Mouse (Mus musculus): Measurements from ENCODE around the gene Lrrc36. TPM values are rescaled to one million over a fixed set of nuclear protein-coding genes. Genes with fewer than 3 reads are reported as not detected.
A peak's percentile ranks its signal among the peaks of the same experiment; 100 is the strongest.

The Lrrc36 gene
- polyA plus RNA-seq, 1 experiment from 2014 or later: 0.50 TPM

DNA sequence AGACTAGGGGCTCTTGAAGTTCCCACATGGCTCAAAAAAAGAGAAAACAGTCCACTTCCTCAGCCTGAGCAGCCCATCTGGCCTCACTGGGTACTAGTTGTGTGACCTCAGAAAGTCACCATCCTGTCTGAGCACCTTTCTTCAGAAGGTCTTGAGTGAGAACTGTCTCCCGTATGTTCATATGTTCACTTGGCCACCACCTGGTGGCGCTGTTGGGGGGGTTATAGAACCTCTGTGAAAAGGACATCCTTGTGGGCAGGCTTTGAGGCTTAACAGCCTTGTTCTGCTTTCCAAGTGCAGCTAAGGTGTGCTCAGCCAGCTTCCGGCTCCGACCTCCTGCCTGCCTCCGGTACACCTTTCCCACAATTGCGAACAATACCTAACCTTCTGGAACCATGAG, 68.1 kb downstream of the Lrrc36 start:
- peak overlapping the region; percentile 67 for H3K27ac ChIP-seq (ENCODE audit: low read depth)
- peak; percentile 70 for TF ChIP-seq CTCF (IDR thresholded peaks at IDR 0.05; ENCODE audit: low read depth)
- H3K36me3 ChIP-seq (ENCODE audit: insufficient read depth): peaks cover 29% of the 10 kb centered on the region

DNA sequence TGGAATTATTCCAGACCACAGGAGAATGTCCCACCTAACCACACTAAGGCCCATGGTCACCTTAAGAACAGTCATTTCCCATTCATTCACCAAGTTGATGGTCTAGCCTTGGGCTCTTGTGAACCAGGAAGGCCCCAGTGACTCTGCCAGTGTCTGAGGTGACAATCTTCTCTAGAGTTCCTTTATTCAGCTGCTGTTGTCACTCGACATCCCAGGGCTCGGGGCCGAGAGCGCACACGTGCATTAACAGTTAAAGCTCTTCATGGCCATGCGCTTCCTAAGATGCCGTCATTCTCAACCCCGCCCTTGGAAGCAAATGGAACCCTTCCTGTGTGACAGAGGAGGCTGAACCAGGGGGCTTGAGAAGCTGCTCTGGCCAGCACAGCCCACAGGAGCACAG, 68.8 kb downstream of the Lrrc36 start:
- DNase-seq (no peak), ATAC-seq (ENCODE audit: insufficient read depth) (no peak)
- H3K4me3 ChIP-seq (ENCODE audit: low read depth, low read length): no peak overlapping the region
- H3K9me3 ChIP-seq (ENCODE audit: low read depth, low read length): no peaks in the 10 kb centered on the region
- H3K9ac ChIP-seq: no peak overlapping the region
- TF ChIP-seq CTCF (IDR thresholded peaks at IDR 0.05; ENCODE audit: low read depth): no peak
- H3K36me3 ChIP-seq (ENCODE audit: insufficient read depth): peaks cover 26% of the 10 kb centered on the region
- WGBS: 69% methylated on average over 8 of the region's 8 CpGs
- no peaks in the 10 kb centered on the region for H3K4me1 ChIP-seq (ENCODE audit: insufficient read depth)
- no peak overlapping the region for H3K27ac ChIP-seq (ENCODE audit: low read depth)
- H3K27me3 ChIP-seq (ENCODE audit: insufficient read depth, low read length): no peaks in the 10 kb centered on the region
- H3K4me2 ChIP-seq: no peak overlapping the region

More for the DNA sequence above, 68.1 kb downstream of the Lrrc36 start:
- Histone ChIP-seq H3K27me3 (ENCODE audit: insufficient read depth, low read length) (no peaks in the 10 kb centered on the region), H3K4me3 (ENCODE audit: low read depth, low read length) (no peak overlapping the region), H3K9ac (no peak overlapping the region), H3K9me3 (ENCODE audit: low read depth, low read length) (no peaks in the 10 kb centered on the region), H3K4me1 (ENCODE audit: insufficient read depth) (no peaks in the 10 kb centered on the region), H3K4me2 (no peak overlapping the region)
- DNase-seq: peak; percentile 69
- no peak for ATAC-seq (ENCODE audit: insufficient read depth)
- 70% methylated on average over 6 of the region's 6 CpGs for WGBS

DNA sequence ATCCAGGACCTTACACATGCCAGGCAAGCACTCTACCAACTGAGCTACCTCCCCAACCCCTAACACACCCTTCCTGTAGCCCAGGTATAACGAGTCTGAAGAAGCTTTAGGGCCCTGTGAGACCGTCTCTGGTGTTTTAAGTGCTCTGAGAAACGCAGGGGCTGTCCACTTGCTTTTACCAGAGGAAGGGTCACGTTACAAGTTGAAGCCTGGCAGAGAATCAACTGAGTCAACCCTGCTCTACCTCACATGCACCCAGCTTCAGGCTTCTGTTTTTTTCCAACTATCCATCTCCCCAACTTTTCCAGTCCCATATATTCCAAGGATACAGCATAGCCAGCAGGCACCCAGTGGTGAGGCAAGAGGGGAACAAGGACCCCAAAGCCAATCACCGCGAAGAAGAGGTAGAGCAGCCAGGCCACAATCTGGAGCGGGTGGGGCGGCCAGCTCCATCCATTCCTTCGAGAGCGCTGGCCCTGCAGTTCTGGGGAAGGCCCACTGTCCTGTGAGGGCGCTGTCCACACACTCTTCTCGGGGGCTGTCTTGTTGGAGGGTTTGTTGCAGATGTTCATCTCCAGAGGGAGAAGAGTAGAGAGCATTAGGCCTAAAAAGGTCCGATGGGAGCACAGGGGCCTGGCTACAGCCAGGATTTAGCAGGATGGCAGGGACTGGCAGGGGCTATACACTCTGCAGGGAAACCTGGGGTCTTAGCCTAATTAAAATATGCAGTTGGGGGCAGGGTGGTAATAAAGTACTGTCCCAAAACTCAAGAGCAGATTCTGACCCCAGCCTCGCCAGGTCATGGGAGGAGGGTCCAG, 70.0 kb downstream of the Lrrc36 start:
- Histone ChIP-seq H3K36me3 (ENCODE audit: insufficient read depth) (peaks cover 21% of the 10 kb centered on the region), H3K27me3 (ENCODE audit: insufficient read depth, low read length) (no peaks in the 10 kb centered on the region), H3K4me2 (no peak overlapping the region), H3K4me3 (ENCODE audit: low read depth, low read length) (no peak overlapping the region), H3K9ac (peak overlapping the region; percentile 6; the same call in 1 of the 2 replicates), H3K9me3 (ENCODE audit: low read depth, low read length) (no peaks in the 10 kb centered on the region), H3K27ac (ENCODE audit: low read depth) (no peak overlapping the region), H3K4me1 (ENCODE audit: insufficient read depth) (no peaks in the 10 kb centered on the region)
- WGBS: 39% methylated on average over 14 of the region's 14 CpGs
- peak; percentile 35 for ATAC-seq (ENCODE audit: insufficient read depth)
- TF ChIP-seq CTCF (IDR thresholded peaks at IDR 0.05; ENCODE audit: low read depth): peak; percentile 75
- peak; percentile 72 for DNase-seq

DNA sequence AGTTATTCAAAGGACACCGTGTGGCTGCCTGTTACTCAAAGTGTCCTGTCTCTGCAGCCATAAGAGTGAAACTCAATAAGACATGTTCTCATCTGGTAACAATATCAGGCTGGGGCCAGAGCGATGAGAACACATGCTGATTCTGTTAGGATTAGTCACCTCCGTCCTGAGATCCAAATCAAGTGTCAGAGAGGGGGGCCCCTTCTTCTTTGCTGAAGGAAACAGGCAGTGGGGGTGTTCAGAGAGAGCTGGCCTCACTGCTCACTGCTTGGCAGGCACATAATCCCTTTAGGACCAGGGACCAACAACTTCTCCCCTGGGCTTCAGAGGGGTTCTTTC, 70.6 kb downstream of the Lrrc36 start:
- no peak for DNase-seq

DNA sequence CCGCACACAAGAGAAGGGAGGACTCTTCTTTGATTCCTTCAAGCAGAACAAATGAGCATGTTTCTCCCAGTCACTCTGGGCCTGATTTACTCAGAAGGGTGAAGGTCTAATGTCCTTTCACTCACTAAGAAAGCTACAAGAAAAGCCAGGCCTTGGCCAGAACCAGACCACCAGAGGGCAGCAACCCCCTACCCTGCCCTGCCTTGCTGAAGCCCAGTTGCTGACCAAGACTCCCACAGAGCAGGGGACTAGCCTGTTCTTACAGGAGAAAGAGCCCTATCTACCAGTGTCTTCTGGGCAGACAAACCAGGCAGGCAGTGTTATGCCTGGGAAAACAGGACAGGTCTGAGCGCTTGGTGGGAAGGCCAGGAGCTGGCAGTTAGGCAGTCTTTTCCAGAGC, 71.0 kb downstream of the Lrrc36 start:
- Histone ChIP-seq H3K9me3 (ENCODE audit: low read depth, low read length) (no peaks in the 10 kb centered on the region), H3K4me2 (no peak overlapping the region), H3K9ac (no peak overlapping the region), H3K4me1 (ENCODE audit: insufficient read depth) (no peaks in the 10 kb centered on the region), H3K36me3 (ENCODE audit: insufficient read depth) (peaks cover 16% of the 10 kb centered on the region), H3K27ac (ENCODE audit: low read depth) (no peak overlapping the region), H3K27me3 (ENCODE audit: insufficient read depth, low read length) (no peaks in the 10 kb centered on the region), H3K4me3 (ENCODE audit: low read depth, low read length) (no peak overlapping the region)
- peak; percentile 83 for TF ChIP-seq CTCF (IDR thresholded peaks at IDR 0.05; ENCODE audit: low read depth)
- 40% methylated on average over 2 of the region's 2 CpGs for WGBS
- ATAC-seq (ENCODE audit: insufficient read depth) (peak; percentile 61), DNase-seq (peak; percentile 84)

More for the DNA sequence above, 70.6 kb downstream of the Lrrc36 start:
- Histone ChIP-seq H3K27me3 (ENCODE audit: insufficient read depth, low read length) (no peaks in the 10 kb centered on the region), H3K9me3 (ENCODE audit: low read depth, low read length) (no peaks in the 10 kb centered on the region), H3K9ac (no peak overlapping the region; the same call in 1 of the 2 replicates), H3K27ac (ENCODE audit: low read depth) (no peak overlapping the region), H3K4me2 (no peak overlapping the region), H3K4me1 (ENCODE audit: insufficient read depth) (no peaks in the 10 kb centered on the region), H3K4me3 (ENCODE audit: low read depth, low read length) (no peak overlapping the region), H3K36me3 (ENCODE audit: insufficient read depth) (peaks cover 16% of the 10 kb centered on the region)
- TF ChIP-seq CTCF (IDR thresholded peaks at IDR 0.05; ENCODE audit: low read depth): no peak
- WGBS: 64% methylated on average over 3 of the region's 3 CpGs
- ATAC-seq (ENCODE audit: insufficient read depth): no peak

DNA sequence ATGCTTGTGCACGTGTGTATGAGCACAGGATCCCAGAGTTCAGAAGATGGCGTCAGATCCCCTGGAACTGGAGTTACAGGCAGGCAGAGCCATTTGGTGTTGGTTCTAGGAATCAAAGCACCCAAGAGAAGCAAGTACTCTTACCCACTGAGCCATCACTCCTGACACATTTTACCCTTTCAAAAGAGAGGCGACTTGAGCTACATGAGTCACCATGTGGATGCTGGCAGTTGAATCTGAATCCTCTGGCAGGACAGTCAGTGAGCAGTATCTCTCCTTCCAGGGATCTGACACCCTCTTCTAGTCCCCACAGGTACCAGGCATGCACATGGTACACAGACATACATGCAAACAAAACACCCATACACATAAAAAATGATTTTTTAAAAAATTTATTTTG, 74.7 kb downstream of the Lrrc36 start:
- Histone ChIP-seq H3K27ac (ENCODE audit: low read depth) (no peak overlapping the region), H3K9ac (no peak overlapping the region), H3K4me2 (no peak overlapping the region), H3K27me3 (ENCODE audit: insufficient read depth, low read length) (no peaks in the 10 kb centered on the region), H3K36me3 (ENCODE audit: insufficient read depth) (peaks cover 6% of the 10 kb centered on the region), H3K4me1 (ENCODE audit: insufficient read depth) (0 out of 2 replicates have a peak, but pooled peaks cover 3% of the 10 kb centered on the region), H3K4me3 (ENCODE audit: low read depth, low read length) (no peak overlapping the region), H3K9me3 (ENCODE audit: low read depth, low read length) (no peaks in the 10 kb centered on the region)
- DNase-seq (no peak), ATAC-seq (ENCODE audit: insufficient read depth) (no peak)
- no peak for TF ChIP-seq CTCF (IDR thresholded peaks at IDR 0.05; ENCODE audit: low read depth)
- 52% methylated on average over 3 of the region's 3 CpGs for WGBS

DNA sequence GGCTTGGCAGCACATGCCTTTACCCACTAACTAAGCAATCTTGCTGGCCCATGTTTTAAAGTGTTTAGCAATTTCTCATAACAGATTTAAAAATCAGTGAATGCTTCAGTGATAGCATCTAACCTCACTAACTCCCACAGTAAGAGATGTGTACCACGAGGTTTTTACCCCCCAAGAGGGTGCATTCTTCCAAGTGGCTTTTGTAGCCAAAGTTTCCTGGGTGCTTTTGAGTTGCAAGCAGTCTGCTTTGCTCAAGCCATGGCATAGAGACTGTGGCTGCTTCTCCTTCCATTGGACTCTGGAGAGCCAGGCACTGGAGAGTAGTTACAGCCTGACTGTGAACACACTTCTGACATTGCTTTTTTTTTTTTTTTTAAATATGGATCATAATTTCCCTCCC, 75.9 kb downstream of the Lrrc36 start:
- H3K27me3 ChIP-seq (ENCODE audit: insufficient read depth, low read length): no peaks in the 10 kb centered on the region
- no peak for DNase-seq
- no peak overlapping the region for H3K9ac ChIP-seq
- no peak overlapping the region for H3K4me2 ChIP-seq
- no peaks in the 10 kb centered on the region for H3K9me3 ChIP-seq (ENCODE audit: low read depth, low read length)
- TF ChIP-seq CTCF (IDR thresholded peaks at IDR 0.05; ENCODE audit: low read depth): no peak
- no peak overlapping the region for H3K27ac ChIP-seq (ENCODE audit: low read depth)
- WGBS: 41% methylated on average over 1 of the region's 1 CpGs
- 0 out of 2 replicates have a peak, but pooled peaks cover 3% of the 10 kb centered on the region for H3K4me1 ChIP-seq (ENCODE audit: insufficient read depth)
- no peak overlapping the region for H3K4me3 ChIP-seq (ENCODE audit: low read depth, low read length)
- no peak for ATAC-seq (ENCODE audit: insufficient read depth)
- peaks cover 6% of the 10 kb centered on the region; the same call in 1 of the 2 replicates for H3K36me3 ChIP-seq (ENCODE audit: insufficient read depth)
